Mouse (Mus musculus): ENCODE data around the gene Fau. TPM values are rescaled to one million over a fixed set of nuclear protein-coding genes. Genes with fewer than 3 reads are reported as not detected.

The Fau gene
- total RNA-seq (2014; fragmentation: Nextera tagmentation) (3,086 and 3,502 TPM in 2 replicates), total RNA-seq (2017) (2,639 and 2,986 TPM in 2 replicates), polyA plus RNA-seq (2012) (5,636 and 5,712 TPM in 2 replicates)

DNA sequence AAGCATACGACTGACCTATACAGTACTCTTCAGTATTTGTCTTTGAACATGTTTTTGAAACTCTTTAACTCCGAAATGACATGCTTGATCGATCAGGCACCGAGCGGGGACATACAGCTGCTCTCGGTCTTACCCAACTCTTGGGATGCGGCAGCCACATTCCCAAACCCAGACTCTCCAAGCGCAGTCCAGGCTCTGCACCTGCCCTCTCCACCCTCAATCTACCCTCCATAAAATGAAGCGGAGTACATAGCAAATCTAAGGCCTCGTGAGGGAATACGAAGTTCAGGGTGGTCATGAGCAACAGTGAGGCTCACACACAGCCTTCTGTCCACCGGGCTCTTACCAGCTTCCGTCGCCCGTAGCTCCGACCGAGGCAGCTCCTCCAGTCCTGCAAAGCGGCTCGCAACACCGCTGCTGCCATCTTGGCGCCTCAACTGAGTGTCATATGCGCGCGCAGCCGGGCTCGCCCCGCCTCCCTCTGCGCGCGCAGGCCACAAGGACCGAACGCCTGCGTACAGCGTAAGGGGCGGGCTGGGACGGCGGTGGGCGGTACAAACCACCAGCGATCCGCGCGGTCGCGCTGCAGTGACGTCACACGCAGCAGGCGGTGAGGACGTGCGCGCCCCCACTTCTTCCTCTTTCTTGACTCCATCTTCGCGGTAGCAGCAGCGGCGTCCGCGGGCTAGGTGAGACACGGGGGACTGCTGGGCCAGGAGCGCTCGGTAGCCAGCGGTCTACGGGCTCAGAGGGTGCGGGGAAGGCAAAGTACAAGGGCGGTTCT, at the start of gene Fau, which contains the start of gene Mrpl49:
TSS of gene Fau (plus strand) at position 532 of the 784 bp plus-strand sequence.
TSS of gene Mrpl49 (minus strand) at position 473 of the 784 bp plus-strand sequence.
- no peaks in the 10 kb centered on the region for H3K27me3 ChIP-seq (ENCODE audit: insufficient read depth, low read length)

GRCm38 (mm10) chr19:6009137-6009536, 48.5 kb upstream of the Fau start:
- TF ChIP-seq GATA2 (IDR thresholded peaks at IDR 0.05; ENCODE audit: borderline replicate concordance, low read depth, low read length): no peak
- no peak for TF ChIP-seq POLR2AphosphoS5 (IDR thresholded peaks at IDR 0.05; ENCODE audit: insufficient replicate concordance, low read depth, low read length)
- no peak for TF ChIP-seq CTCF (IDR thresholded peaks at IDR 0.05; ENCODE audit: low read depth, low read length)
- TF ChIP-seq GATA1 (IDR thresholded peaks at IDR 0.05; ENCODE audit: borderline replicate concordance, low read length): no peak
- no peak for TF ChIP-seq TAL1 (conservative IDR thresholded peaks at IDR 0.05; ENCODE audit: low read depth, low read length)
- H3K36me3 ChIP-seq (replicated peaks): peaks cover 87% of the 10 kb centered on the region
- ATAC-seq (ENCODE audit: extremely low read depth, insufficient number of reproducible peaks, low FRiP score, poor library complexity, severe bottlenecking): no peak

More for the DNA sequence above, at the start of gene Fau, which contains the start of gene Mrpl49:
- peaks cover 68% of the 10 kb centered on the region for H3K4me1 ChIP-seq (ENCODE audit: insufficient read depth, low read depth, low read length)
- no peaks in the 10 kb centered on the region for H3K9me3 ChIP-seq (replicated peaks)
- DNase-seq (ENCODE audit: low spot score) (peak; percentile 80), ATAC-seq (ENCODE audit: extremely low read depth, insufficient number of reproducible peaks, low FRiP score, poor library complexity, severe bottlenecking) (peak; percentile 69)
- peak within 1 kb of the TSS; percentile 97 for H3K4me3 ChIP-seq (ENCODE audit: low read depth, low read length)
- H3K36me3 ChIP-seq (replicated peaks): peaks cover 75% of the 10 kb centered on the region
- no peak for TF ChIP-seq GATA1 (IDR thresholded peaks at IDR 0.05; ENCODE audit: borderline replicate concordance, low read length)
- no peak for TF ChIP-seq POLR2AphosphoS5 (IDR thresholded peaks at IDR 0.05; ENCODE audit: insufficient replicate concordance, low read depth, low read length)
- TF ChIP-seq TAL1 (conservative IDR thresholded peaks at IDR 0.05; ENCODE audit: low read depth, low read length): no peak
- no peak for TF ChIP-seq GATA2 (IDR thresholded peaks at IDR 0.05; ENCODE audit: borderline replicate concordance, low read depth, low read length)
- TF ChIP-seq CTCF (IDR thresholded peaks at IDR 0.05; ENCODE audit: low read depth, low read length): no peak

DNA sequence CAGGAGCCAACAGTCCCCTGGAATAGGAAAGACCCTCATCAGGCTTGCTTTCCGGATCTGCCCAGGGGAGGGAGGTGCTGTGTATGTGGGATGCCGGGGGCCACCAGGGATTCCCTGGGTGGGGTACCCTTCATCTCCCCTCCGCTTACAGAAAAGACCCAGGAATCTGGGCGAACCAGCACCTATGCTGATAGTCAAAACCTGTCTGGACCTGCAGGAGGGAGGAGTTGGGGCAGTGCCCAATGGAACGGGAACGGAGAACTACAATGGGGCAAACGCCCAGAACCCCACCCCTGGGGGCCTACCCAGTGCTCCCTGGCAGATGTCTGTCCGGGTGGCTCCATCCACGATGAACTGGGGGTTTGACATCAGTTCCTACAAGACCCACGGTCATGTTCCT, 44.0 kb upstream of the Fau start:
- Histone ChIP-seq H3K36me3 (replicated peaks) (peaks cover 57% of the 10 kb centered on the region), H3K4me3 (ENCODE audit: low read depth, low read length) (peak overlapping the region; percentile 83; the same call in 1 of the 2 replicates), H3K9me3 (replicated peaks) (no peaks in the 10 kb centered on the region), H3K4me1 (ENCODE audit: insufficient read depth, low read depth, low read length) (peaks cover 80% of the 10 kb centered on the region), H3K27me3 (ENCODE audit: insufficient read depth, low read length) (no peaks in the 10 kb centered on the region)
- TF ChIP-seq GATA2 (IDR thresholded peaks at IDR 0.05; ENCODE audit: borderline replicate concordance, low read depth, low read length): no peak
- no peak for TF ChIP-seq POLR2AphosphoS5 (IDR thresholded peaks at IDR 0.05; ENCODE audit: insufficient replicate concordance, low read depth, low read length)
- TF ChIP-seq TAL1 (conservative IDR thresholded peaks at IDR 0.05; ENCODE audit: low read depth, low read length): no peak
- TF ChIP-seq CTCF (IDR thresholded peaks at IDR 0.05; ENCODE audit: low read depth, low read length): no peak
- no peak for TF ChIP-seq GATA1 (IDR thresholded peaks at IDR 0.05; ENCODE audit: borderline replicate concordance, low read length)
- no peak for ATAC-seq (ENCODE audit: extremely low read depth, insufficient number of reproducible peaks, low FRiP score, poor library complexity, severe bottlenecking)
- DNase-seq (ENCODE audit: low spot score): no peak

More at GRCm38 (mm10) chr19:6009137-6009536, 48.5 kb upstream of the Fau start:
- no peaks in the 10 kb centered on the region for H3K27me3 ChIP-seq (ENCODE audit: insufficient read depth, low read length)
- no peaks in the 10 kb centered on the region for H3K9me3 ChIP-seq (replicated peaks)
- peaks cover 45% of the 10 kb centered on the region for H3K4me1 ChIP-seq (ENCODE audit: insufficient read depth, low read depth, low read length)
- no peak overlapping the region for H3K4me3 ChIP-seq (ENCODE audit: low read depth, low read length)
- DNase-seq (ENCODE audit: low spot score): no peak

- TF ChIP-seq TAL1 (conservative IDR thresholded peaks at IDR 0.05; ENCODE audit: low read depth, low read length) (no peak), CTCF (IDR thresholded peaks at IDR 0.05; ENCODE audit: low read depth, low read length) (no peak), POLR2AphosphoS5 (IDR thresholded peaks at IDR 0.05; ENCODE audit: insufficient replicate concordance, low read depth, low read length) (no peak)
- Histone ChIP-seq H3K36me3 (replicated peaks) (peaks cover 45% of the 10 kb centered on the region), H3K4me1 (ENCODE audit: insufficient read depth, low read depth, low read length) (peaks cover 88% of the 10 kb centered on the region), H3K27me3 (ENCODE audit: insufficient read depth, low read length) (no peaks in the 10 kb centered on the region), H3K9me3 (replicated peaks) (no peaks in the 10 kb centered on the region), H3K4me3 (ENCODE audit: low read depth, low read length) (peak overlapping the region; percentile 83)
- DNase-seq (ENCODE audit: low spot score) (peak; percentile 83), ATAC-seq (ENCODE audit: extremely low read depth, insufficient number of reproducible peaks, low FRiP score, poor library complexity, severe bottlenecking) (peak; percentile 90)
These were observed 42.6 kb upstream of the Fau start for GRCm38 (mm10) chr19:6014991-6015510.

GRCm38 (mm10) chr19:6015511-6016315, 41.9 kb upstream of the Fau start, which contains the start of gene Capn1:
TSS of gene Capn1 (minus strand) at chr19:6015897.
- H3K9me3 ChIP-seq (replicated peaks): no peaks in the 10 kb centered on the region
- no peak for ATAC-seq (ENCODE audit: extremely low read depth, insufficient number of reproducible peaks, low FRiP score, poor library complexity, severe bottlenecking)
- TF ChIP-seq CTCF (IDR thresholded peaks at IDR 0.05; ENCODE audit: low read depth, low read length) (no peak), TAL1 (conservative IDR thresholded peaks at IDR 0.05; ENCODE audit: low read depth, low read length) (no peak), GATA1 (IDR thresholded peaks at IDR 0.05; ENCODE audit: borderline replicate concordance, low read length) (no peak), POLR2AphosphoS5 (IDR thresholded peaks at IDR 0.05; ENCODE audit: insufficient replicate concordance, low read depth, low read length) (no peak), GATA2 (IDR thresholded peaks at IDR 0.05; ENCODE audit: borderline replicate concordance, low read depth, low read length) (no peak)
- H3K27me3 ChIP-seq (ENCODE audit: insufficient read depth, low read length): no peaks in the 10 kb centered on the region
- H3K36me3 ChIP-seq (replicated peaks): peaks cover 39% of the 10 kb centered on the region
- H3K4me1 ChIP-seq (ENCODE audit: insufficient read depth, low read depth, low read length): peaks cover 88% of the 10 kb centered on the region
- peak within 1 kb of the TSS; percentile 83 for H3K4me3 ChIP-seq (ENCODE audit: low read depth, low read length)
- peak; percentile 74 for DNase-seq (ENCODE audit: low spot score)
